Mouse (Mus musculus): ENCODE data around the gene Man1a2. TPM values are rescaled to one million over a fixed set of nuclear protein-coding genes. Genes with fewer than 3 reads are reported as not detected.

The Man1a2 gene
- polyA plus RNA-seq, 1 experiment from 2014 or later, result 117 TPM

DNA sequence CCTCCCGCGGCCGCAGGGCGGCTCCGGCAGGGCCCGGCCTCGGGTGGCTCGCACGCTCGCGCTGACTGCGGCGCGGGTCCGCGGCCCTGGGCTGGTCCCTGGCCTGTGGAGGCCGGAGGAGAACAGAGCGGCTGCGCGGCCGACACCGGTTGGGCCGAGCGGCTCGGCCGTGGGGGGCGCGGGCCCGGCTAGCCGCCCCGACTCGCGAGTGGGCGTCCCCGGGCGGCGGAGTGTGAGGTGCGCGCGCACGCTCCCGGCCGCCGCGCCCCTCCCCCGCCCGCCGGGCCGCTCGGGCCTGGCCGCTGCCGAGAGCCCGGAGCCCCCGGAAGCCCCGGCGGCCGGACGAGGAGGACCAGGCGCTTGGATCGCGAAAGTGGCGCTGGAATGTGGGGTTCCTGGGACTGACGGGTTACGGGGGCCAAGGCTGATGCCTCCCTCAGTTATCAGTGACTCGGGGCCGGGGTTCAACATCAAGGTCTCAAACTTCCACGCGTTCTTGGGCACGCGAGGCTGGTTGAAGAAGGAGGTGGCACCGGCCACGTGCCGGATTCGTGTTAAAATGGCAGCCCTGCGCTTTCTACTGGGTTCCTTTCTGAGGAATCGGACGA, 564 bp upstream of the Man1a2 start:
- DNase-seq (ENCODE audit: low spot score), result peak; percentile 78

DNA sequence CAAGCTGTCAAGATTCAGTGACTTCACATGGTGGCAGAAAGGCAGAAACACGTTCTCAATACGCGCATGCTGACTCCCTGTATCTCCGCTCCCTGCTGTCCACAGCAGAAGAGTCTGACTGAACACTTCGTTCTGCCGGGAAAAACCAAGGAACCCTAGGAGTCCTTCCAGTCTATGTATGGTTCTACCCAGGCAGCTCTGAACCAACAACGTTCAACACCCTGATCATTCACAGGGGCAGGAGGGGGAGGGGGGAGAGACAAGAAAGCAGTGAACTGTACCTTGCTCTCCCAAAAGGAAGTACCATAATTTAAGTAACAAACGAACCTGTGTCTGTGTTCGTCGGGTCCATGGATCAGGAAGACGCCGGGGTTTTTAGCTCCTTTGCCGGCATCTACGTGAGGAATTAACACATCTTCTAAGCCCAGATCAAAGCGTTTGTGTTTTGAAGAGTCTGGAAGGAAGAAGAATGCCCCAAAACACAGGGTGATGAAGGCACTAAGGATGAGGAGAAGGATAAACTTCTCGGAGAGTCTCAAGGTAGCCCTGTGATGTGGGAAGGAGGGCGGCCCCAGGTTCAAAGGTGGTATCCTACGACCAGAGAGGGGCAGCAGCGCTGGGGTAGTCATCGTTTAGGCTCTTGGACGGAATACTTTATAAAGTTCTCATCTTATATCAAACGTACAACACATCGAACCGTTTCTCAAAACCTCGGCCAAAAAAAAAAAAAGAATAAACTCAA, 898 bp downstream of the Man1a2 start:
- DNase-seq (ENCODE audit: low spot score), result peak; percentile 39

DNA sequence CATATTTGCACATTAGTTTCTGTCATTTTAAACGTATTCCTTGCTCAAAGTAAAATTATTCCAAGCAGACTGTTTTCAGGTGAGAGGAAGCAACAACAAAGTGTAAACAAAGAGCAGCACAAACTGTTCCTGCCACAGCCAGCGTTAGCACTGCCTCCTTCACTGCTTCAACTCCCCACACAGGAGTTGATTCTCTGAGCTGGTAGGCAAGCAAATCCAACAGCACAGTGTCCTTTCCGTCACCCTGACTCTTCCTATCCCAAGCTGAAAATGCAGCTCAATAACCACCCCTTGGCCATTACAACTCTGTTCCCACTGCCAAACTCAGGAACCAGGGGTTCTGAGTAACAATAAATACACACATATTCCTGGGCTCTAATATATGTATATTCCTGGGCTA, 2.5 kb downstream of the Man1a2 start:
- peak; percentile 23 for DNase-seq (ENCODE audit: low spot score)

DNA sequence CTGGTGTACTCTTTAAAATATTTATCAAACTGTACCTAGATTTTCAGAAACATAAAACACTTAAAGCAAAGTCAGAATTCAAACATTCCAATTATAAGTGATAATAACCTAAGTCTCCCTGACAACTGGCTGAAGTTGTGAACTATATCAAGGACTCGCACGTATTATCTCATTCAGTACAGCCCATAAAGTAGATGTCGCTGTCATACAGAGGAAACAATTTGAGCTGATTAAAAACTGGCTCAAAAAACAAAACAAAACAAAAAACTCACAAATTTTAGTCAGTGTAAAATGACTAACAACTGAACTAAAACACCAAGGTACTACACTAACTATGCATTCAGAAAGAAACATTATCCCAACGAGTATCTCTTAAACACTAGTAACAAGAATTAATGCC, 3.0 kb downstream of the Man1a2 start:
- no peak for DNase-seq (ENCODE audit: low spot score)

DNA sequence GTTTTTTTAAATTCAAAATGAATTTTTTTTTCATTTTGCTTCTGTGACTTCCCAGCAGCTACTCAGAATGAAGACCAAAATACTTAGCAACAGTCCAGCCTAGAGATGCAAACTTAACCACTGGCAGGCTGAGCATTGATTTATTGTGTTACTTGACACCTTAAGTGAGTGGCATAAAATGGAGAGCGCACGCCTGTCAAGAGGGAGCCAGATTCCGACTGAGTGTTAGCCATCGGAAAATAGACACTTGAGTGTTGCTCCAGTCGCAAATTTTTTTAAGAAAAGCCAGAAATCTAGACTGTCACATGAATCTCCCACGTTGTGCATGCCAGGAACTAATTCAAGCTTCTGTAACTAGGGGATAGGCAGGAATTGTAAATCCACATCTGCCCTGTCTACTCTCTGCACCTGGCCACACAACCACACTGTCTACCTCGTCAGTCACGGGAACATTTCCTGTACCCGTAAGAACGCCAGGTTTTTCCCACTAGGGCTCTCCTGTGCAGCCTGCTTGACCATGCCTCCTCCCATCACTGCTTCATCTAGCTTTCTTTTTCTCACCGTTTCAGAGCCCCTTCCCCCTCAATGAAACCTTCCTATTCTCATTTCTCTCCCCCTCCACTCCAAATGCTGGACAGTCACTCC, 3.7 kb downstream of the Man1a2 start:
- no peak for DNase-seq (ENCODE audit: low spot score)

DNA sequence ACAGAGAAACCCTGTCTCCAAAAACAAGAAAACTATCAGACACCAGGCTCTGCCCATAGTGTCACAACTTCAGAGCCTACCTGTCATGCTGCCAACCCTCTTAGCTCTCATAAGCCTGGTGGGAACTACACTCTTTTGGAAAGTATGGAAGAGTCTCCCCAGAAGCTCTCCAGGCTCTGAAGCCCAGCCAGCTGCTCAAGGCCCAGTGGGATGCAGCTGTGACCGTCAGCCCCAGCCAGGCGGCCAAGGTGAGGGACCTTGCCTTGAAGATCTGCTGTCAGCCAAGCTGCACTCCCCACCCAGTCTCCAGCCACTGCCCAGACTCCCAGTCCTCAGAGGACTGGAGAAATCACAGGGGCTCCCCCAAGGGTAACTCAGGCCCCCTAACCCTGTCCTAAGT, 5.1 kb downstream of the Man1a2 start:
- no peak for DNase-seq (ENCODE audit: low spot score)

DNA sequence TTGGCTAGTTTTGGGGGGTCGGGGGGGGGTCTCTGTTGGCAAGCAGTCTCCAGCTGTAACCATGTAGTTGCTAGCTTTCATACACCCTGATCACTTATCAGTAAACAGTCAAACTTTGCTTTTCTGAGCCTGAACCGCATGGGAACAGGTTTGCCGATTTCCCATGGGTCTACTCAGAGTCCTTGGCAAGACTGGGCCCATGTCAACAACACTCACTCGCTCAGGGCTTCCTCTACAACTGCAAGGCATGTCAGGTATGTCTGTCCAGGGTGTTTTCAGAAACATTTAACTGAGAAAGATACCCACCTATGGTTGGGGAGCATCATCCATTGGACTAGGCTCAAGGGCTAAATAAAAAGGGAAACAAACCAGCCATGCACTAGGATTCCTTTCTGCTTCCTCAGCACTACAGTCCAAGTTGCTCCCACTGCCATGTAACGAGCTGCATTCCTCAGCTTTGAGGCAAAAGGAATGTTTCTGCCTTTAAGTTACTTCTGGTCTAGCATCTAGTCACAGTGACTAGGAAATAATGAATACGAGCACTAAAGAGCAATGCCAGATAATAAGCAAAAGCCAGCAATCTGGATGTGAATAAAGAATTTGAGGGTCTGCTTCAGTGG, 6.2 kb downstream of the Man1a2 start:
- DNase-seq (ENCODE audit: low spot score), result no peak

DNA sequence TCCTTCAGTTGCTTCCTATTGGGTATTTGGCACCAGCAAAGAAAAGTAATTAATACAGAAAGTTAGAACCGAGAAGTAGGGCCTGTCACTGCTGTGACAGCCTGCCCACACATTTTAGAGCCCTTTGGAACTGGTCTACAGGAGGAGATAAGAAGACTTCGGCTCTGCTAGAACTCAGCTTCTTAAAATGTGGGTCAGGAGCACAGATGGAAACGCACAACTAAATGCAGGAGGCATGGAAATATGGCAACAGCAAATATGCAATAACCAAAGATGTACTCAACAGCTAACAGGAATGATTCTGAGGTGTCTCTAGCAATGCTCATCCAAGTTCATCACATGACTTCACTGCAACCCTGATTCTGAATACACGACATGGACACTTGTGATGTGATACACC, 10.2 kb downstream of the Man1a2 start:
- no peak for DNase-seq (ENCODE audit: low spot score)

DNA sequence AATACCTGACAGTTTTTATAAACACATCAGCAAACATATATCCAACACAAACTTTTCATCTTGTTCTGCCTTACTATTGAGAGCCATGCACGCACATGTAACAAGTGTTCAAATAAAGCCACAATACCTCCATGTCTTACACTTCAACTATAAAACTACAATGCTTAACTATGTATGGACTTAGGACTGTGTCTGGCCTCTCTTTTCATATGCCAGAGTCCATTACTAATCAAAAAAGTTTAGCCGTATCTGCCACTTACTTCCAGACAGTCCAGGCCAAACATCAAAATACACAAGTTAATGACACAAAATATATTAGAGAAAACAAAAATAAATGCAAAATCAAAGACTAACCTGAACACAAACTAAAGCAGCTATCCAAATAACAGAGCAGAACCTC, 14.9 kb downstream of the Man1a2 start:
- DNase-seq (ENCODE audit: low spot score), result no peak

DNA sequence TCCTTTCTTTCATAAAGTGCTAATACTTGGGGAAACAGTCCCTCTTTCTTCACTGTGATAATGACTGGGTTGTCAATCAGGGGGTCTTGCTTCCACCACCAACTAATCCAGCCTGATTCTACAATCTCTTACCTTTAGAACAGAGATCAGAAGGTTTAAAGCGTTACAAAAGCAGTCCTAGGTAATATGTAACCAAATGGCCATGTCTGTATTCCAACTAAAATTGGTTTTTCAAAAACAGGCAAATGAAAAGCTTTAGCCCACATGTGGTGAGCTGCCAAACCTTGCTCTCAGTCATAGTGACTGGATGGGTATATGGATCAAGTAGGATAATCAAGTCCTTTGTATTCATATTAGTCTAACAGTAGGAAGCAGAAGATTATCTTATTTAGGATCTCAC, 32.0 kb downstream of the Man1a2 start:
- DNase-seq (ENCODE audit: low spot score), result no peak

DNA sequence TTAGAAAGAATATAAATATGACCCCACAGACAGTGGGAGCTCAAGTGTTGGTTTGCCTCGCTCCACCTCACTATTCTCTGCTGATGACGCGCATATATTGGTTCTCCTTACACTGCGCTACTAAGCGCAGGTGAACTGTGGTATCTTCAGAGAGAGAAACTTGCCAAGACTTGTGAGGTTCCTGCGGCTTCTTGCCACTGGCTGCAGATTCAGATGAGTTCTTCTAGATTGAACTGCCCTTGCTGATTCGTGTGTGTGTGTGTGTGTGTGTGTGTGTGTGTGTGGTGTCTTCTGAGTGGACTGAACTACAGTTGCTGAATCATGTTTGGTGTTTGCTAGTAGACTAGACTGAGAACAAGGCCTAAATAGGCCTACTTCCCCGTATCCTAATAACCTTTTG, 43.7 kb downstream of the Man1a2 start:
- no peak for DNase-seq (ENCODE audit: low spot score)

DNA sequence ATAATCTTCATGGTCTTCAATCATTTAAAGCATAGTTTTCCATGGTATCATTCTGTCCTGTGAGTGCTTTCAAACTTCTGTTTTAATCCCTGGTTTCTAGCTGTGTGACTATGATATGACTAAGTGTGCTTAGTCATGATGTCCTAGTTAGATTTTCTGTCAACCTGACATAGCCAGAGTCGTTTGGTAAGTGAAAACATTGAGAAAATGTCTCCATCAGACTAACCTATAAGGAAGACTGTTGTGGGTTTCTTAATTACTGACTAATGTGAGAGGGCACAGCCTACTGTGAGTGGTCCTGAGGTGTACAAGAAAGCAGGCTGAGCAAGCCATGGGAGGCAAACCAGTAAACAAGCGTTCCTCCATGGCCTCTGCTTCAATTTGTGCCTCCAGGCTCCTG, 49.0 kb downstream of the Man1a2 start:
- DNase-seq (ENCODE audit: low spot score), result no peak

DNA sequence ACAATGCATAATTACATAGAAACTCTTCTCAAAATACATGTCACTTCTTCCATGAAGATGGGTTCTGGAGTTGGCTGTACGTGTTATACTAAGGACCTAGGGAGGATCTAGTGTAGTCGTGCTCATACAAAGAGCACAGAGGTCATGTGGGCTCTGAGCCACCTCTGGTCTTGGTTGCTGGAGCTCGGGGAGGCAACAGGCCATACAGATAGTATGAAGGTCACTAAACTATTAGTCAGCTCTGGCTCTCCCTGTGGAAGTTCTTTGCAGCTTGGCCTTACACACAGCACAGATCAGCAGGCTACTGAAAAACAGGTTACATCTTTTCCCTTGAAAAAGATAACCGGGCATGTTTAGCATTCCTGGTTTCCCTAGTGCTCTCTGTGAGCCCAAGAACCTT, 50.5 kb downstream of the Man1a2 start:
- no peak for DNase-seq (ENCODE audit: low spot score)

DNA sequence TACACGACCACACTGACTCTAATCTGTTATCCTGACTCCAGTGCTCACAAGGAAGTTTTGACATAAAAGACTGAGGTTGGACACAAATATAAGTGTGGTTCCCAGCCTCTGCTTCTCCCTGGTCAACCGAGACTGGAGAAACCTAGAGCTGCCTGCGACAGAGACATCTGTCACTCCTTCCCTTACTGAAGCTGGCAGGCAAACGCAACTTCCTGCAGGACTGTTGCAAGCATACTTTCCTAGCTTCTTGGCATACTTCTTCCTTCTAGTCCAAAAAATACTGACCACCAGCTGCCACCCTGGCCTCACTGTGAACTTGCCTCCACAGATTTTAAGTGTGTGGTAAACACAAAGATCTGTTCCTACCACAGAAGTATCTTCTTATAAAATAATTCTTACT, 66.8 kb downstream of the Man1a2 start:
- DNase-seq (ENCODE audit: low spot score), result no peak

DNA sequence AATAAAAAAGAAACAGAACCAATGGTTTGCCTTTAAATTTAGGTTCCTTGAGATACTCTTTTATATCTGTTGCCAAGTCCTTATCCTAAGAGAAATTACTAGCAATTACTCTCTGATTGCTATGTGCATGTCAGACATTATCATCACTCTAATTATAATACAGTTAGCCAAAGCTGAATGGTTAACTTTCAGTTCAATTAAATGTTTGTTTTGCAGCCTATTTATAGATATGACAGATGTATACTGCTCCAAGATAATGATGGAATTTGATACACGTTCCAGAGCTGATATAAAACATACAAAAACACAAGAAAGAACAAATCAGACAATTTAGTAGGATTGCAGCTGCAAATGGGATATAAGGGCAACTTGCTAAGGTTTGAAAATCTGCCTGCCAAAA, 74.4 kb downstream of the Man1a2 start:
- no peak for DNase-seq (ENCODE audit: low spot score)

DNA sequence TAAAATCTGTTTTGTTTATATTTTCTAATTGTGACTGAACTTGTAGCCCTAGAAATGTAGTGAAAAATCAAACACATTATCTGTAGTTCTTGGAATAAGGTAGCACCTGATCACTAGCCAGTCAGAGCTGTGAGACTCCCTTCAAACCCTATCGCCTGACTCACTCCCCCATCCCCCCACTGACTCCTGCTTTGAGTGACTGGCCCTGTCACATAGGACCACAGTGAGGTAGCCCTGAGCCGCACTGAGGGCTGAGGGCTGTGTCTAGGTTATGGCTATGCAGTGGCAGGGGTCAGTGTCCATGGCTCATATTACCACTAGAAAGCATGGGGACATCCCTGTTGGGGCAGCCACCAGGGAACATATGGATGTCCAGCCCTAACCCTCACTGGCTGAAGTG, 80.8 kb downstream of the Man1a2 start:
- DNase-seq (ENCODE audit: low spot score), result no peak

DNA sequence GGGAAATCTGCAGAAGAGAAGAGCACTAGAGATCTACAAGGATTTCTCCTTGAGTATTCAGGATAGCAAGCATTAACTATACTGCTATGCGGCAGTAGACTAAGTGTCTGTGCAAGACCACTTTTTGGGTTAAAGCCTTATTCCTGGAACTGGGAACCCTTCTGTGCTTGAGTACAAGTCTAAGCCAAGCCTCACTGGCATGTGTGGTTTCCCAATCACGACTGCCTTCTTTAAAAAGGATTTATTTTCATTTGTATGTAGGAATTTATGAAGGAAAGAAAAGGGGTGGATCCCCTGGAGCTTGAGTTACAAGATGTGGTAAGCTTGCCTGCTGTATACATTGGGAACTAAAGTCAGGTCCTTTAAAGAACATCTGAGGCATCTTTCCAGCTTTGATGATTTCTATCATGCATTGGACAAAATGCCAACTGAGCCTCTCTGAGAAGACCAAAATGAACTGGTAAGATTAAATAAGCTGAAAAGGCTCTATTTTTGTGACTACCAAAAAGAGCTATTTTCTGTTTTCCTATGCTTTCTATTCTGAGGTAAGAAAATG, 86.0 kb downstream of the Man1a2 start:
- no peak for DNase-seq (ENCODE audit: low spot score)

DNA sequence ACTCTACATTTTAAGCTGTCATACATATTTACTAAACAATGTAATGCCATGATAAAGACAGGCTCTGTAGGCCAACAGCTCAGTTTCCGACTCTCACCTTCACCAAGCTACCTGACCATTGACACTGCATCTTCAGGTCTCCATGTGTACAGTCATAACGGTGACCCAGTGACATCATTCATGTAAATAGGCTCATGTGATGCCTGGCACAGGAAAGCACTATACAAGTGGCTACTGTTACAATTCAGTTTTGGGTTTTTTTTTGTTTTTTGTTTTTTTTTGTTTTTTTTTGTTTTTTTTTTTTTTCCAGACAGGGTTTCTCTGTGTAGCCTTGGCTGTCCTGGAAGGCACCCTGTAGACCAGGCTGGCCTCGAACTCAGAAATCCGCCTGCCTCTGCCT, 94.2 kb downstream of the Man1a2 start:
- no peak for DNase-seq (ENCODE audit: low spot score)

DNA sequence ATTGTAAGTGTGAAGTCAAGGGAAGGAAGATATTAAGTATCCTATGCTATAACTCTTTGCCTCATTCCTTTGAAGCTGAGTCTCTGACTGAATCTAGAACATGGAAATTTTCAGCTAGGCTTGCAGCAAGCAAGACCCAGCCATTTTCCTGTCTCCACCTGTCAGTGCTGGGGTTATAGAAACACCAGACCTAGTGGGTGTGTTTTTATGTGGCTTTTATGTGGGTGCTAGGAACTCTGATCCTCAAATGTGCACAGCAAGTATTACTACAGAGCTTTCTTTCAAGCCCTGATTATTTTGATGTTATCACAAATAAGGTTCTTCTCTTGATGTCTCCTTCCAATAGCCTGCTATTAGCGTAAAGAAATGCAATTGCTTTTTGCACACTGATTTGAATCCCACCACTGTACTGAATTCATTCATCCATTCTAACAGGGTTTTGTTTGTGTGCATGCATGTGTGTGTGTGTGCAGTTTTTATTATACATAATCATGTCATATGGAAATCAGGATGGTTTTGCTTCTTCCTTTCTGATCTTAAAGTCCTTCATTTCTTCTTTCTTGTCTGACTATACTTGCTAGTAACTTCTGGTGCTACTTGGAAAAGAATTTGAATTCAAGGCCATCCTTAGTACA, 102.5 kb downstream of the Man1a2 start:
- no peak for DNase-seq (ENCODE audit: low spot score)

DNA sequence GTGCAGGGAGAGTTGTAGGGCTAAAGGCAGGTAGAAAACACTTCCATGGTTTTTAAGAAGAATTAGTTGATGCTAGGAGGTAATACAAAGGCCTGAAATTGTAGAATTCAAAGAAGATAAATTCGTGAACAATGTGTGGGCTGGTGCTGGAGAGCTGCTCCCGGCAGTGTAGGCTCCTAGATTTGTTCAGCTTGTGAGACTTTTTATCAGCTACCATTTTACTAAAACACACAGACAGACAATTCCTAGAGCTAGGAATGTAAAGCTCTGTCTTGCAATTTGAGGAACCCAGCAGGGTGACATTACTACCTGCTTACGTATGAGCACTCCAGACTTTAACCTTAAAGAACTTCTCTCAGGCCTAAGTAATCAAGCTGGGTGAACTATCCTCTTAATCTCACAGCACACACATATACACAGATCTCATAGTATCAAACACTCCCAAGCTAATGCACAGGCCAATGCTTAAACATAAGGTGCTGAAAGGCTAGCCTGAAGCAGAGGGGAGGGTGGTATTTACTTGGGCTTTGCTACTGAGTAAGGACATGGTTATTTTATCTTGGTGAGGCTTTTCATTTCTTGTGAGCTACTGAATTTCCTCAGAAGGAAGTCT, 112.6 kb downstream of the Man1a2 start:
- no peak for DNase-seq (ENCODE audit: low spot score)
